Mouse (Mus musculus): ENCODE data around the gene Scn5a. TPM values are rescaled to one million over a fixed set of nuclear protein-coding genes. Genes with fewer than 3 reads are reported as not detected.

Scn5a gene
- total and polyA plus RNA-seq, 3 experiments, result 1.9 to 9.0 (median 4.3) TPM

GRCm38 (mm10) chr9:119562256-119562655, 16.6 kb downstream of the Scn5a start:
- no peak overlapping the region for H3K4me2 ChIP-seq (ENCODE audit: insufficient read depth, low read depth, poor library complexity, severe bottlenecking)
- no peaks in the 10 kb centered on the region for H3K79me2 ChIP-seq (replicated peaks; ENCODE audit: control insufficient read depth, extremely low read depth, insufficient read depth, poor library complexity, severe bottlenecking)
- TF ChIP-seq ETS1 (conservative IDR thresholded peaks at IDR 0.05; ENCODE audit: low read depth, low read length) (no peak), E2F4 (IDR thresholded peaks at IDR 0.05; ENCODE audit: insufficient replicate concordance, low read depth, low read length) (no peak), TCF12 (IDR thresholded peaks at IDR 0.05; ENCODE audit: low read depth, low read length) (no peak), ZKSCAN1 (IDR thresholded peaks at IDR 0.05; ENCODE audit: borderline replicate concordance, low read depth, low read length) (no peak), JUN (IDR thresholded peaks at IDR 0.05; ENCODE audit: insufficient read depth, low read depth, low read length) (no peak), MEF2A (IDR thresholded peaks at IDR 0.05; ENCODE audit: borderline replicate concordance, low read depth, low read length) (no peak), ZNF384 (IDR thresholded peaks at IDR 0.05; ENCODE audit: low read depth, low read length) (no peak), SMC3 (IDR thresholded peaks at IDR 0.05; ENCODE audit: low read depth, low read length) (no peak), NELFE (IDR thresholded peaks at IDR 0.05; ENCODE audit: low read depth, low read length) (no peak), PAX5 (IDR thresholded peaks at IDR 0.05; ENCODE audit: low read length) (no peak), USF2 (conservative IDR thresholded peaks at IDR 0.05; ENCODE audit: low read depth, low read length) (no peak), HCFC1 (IDR thresholded peaks at IDR 0.05; ENCODE audit: low read depth, low read length) (no peak), CTCF (conservative IDR thresholded peaks at IDR 0.05 in 1 of 2, IDR thresholded peaks at IDR 0.05 in 1 of 2; ENCODE audit: low read depth in 2 of 2, low read length in 2 of 2) (no peak), MXI1 (IDR thresholded peaks at IDR 0.05; ENCODE audit: low read depth, low read length) (no peak)
- no peak overlapping the region for H3K27ac ChIP-seq (ENCODE audit: insufficient read depth, low read depth)
- no peak overlapping the region for H3K4me3 ChIP-seq (replicated peaks in 1 of 3; ENCODE audit: low read depth in 2 of 3, low read length in 2 of 3, poor library complexity in 1 of 3)
- H3K9me3 ChIP-seq (replicated peaks; ENCODE audit: low read length), result peaks cover under 1% of the 10 kb centered on the region
- in situ Hi-C loops (cut with MboI; ENCODE audit: low pct_ligation_motif_present, low pct_unique_long_range_greater_than_20kb, low sequenced_read_pairs), result no loop called here
- H3K36me3 ChIP-seq (replicated peaks in 1 of 2; ENCODE audit: control insufficient read depth in 1 of 2, insufficient read depth in 1 of 2, low read length in 1 of 2), result peaks cover 7 to 49% of the 10 kb centered on the region in 2 experiments
- H3K4me1 ChIP-seq (ENCODE audit: control insufficient read depth in 1 of 2, insufficient read depth in 2 of 2), result peaks cover 8 to 25% of the 10 kb centered on the region in 2 experiments
- dilution Hi-C loops (cut with MboI; ENCODE audit: extremely low pct_ligation_motif_present, extremely low pct_unique_long_range_greater_than_20kb, low sequenced_read_pairs), result no loop called here
- H3K9ac ChIP-seq (ENCODE audit: insufficient read depth, low read depth), result no peak overlapping the region
- no peak for DNase-seq (ENCODE audit: extremely low read depth)
- no peaks in the 10 kb centered on the region for H3K27me3 ChIP-seq (replicated peaks)

DNA sequence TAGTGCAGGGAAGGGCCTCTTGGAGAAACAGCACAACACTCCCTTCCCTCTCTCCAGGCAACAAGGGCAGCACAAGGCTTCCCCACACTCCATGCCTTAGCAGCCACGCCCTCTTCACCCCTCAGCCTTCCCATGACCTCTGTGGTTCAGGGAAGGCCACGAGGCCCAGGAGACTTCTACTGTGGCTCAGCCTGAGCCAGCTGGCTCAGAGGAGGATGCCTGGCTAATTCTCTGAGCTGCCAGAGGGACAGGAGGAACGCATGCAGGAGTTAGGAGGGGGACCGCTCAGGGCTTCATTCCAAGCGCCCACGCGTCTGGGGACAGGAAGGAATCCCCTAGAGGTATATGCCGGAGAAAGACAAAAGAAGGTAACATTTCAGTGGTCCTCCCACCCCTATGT, 17.1 kb downstream of the Scn5a start:
- in situ Hi-C loops (cut with MboI; ENCODE audit: low pct_ligation_motif_present, low pct_unique_long_range_greater_than_20kb, low sequenced_read_pairs), result no loop called here
- TF ChIP-seq BHLHE40 (IDR thresholded peaks at IDR 0.05; ENCODE audit: low read depth, low read length) (no peak), USF1 (IDR thresholded peaks at IDR 0.05; ENCODE audit: low read depth, low read length) (no peak), KAT2A (IDR thresholded peaks at IDR 0.05; ENCODE audit: insufficient replicate concordance, low read length) (no peak), GABPA (IDR thresholded peaks at IDR 0.05; ENCODE audit: insufficient replicate concordance, low read depth, low read length) (no peak), PAX5 (IDR thresholded peaks at IDR 0.05; ENCODE audit: low read length) (no peak), RAD21 (IDR thresholded peaks at IDR 0.05; ENCODE audit: low read depth, low read length) (no peak), ETS1 (conservative IDR thresholded peaks at IDR 0.05; ENCODE audit: low read depth, low read length) (no peak), E2F4 (IDR thresholded peaks at IDR 0.05; ENCODE audit: insufficient replicate concordance, low read depth, low read length) (no peak), CHD2 (IDR thresholded peaks at IDR 0.05; ENCODE audit: low read length) (no peak)
- no peaks in the 10 kb centered on the region for H3K9me3 ChIP-seq (replicated peaks; ENCODE audit: low read length)

More for the DNA sequence above, 17.1 kb downstream of the Scn5a start:
- Histone ChIP-seq H3K79me2 (replicated peaks; ENCODE audit: control insufficient read depth, extremely low read depth, insufficient read depth, poor library complexity, severe bottlenecking) (no peaks in the 10 kb centered on the region), H3K27me3 (replicated peaks) (no peaks in the 10 kb centered on the region), H3K4me3 (replicated peaks in 1 of 3; ENCODE audit: low read depth in 2 of 3, low read length in 2 of 3, poor library complexity in 1 of 3) (no peak overlapping the region), H3K4me2 (ENCODE audit: insufficient read depth, low read depth, poor library complexity, severe bottlenecking) (no peak overlapping the region), H3K9ac (ENCODE audit: insufficient read depth, low read depth) (no peak overlapping the region), H3K4me1 (ENCODE audit: control insufficient read depth in 1 of 2, insufficient read depth in 2 of 2) (peaks cover 6 to 20% of the 10 kb centered on the region in 2 experiments; a peak in 3 of 4 replicates), H3K36me3 (replicated peaks in 1 of 2; ENCODE audit: control insufficient read depth in 1 of 2, insufficient read depth in 1 of 2, low read length in 1 of 2) (peaks cover 7 to 50% of the 10 kb centered on the region in 2 experiments), H3K27ac (ENCODE audit: insufficient read depth, low read depth) (no peak overlapping the region)
- DNase-seq (ENCODE audit: extremely low read depth), result no peak
- dilution Hi-C loops (cut with MboI; ENCODE audit: extremely low pct_ligation_motif_present, extremely low pct_unique_long_range_greater_than_20kb, low sequenced_read_pairs), result no loop called here

All from CH12.LX (cell line).